In the genomic region with DNA sequence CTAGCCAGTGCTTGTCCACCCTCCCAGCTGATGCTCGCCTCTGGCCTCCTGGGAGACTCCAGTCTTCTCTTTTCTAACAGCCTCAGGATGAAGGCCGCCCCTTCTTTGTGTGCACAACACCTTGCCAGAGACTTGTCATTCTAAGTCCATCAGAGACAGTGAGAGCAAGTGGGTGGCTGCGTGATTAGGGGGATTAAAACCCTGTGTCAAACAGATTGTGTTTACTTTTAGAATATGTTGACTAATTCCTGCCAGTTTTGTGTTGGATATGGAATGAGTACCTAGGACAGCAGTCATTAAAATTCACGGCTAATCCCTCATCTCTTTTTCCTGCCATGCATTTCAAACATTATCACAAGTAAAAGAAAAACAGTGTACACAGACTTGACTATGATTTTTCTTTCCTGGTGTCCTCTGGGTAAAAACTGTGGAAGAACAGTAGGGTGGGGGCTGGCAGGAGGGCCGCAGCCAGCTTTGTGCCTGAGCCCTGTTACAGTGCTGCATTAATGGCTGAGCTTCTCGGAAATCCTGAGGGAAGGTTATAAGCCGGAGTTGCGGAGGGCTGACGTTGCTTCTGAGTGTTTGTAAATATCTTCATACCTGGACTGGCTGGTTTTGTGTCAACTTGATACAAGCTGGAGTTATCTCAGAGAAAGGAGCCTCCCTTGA, we compare ENCODE assay signal across 27 mouse cellular contexts. TPM values are rescaled to one million over a fixed set of nuclear protein-coding genes. Genes with fewer than 3 reads are reported as not detected.
DNase-seq lines count a peak whose midpoint lies in the region; ATAC-seq and TF ChIP-seq lines count a peak whose summit lies in the region.
"Had no signal": no experiment of that assay in that cellular context is flagged by ENCODE, and none has a peak within 500 bp of the region (broad histone marks: within the 10 kb centered on the region; RNA-seq: fewer than 3 reads in every experiment).

No protein-coding gene starts in this region.

- H3K4me2 ChIP-seq in embryonic facial prominence, embryonic 14.5 days (ENCODE audit: low read depth, low read length) = no peak overlapping the region
- H3K4me2 ChIP-seq in hindbrain, embryonic 15.5 days = no peak overlapping the region
- no peak overlapping the region for H3K4me2 ChIP-seq in hindbrain, postnatal 0 days (ENCODE audit: low read depth, low read length)
- H3K4me2 ChIP-seq in forebrain, embryonic 14.5 days (ENCODE audit: low read length) = no peak overlapping the region
- H3K4me2 ChIP-seq in midbrain, embryonic 13.5 days (replicated peaks) = no peak overlapping the region
- H3K4me2 ChIP-seq: embryonic facial prominence, embryonic 15.5 days; heart, embryonic 12.5 days; limb, embryonic 13.5 days; liver, embryonic 12.5 days had no signal

- H3K4me1 ChIP-seq in embryonic facial prominence, embryonic 14.5 days (ENCODE audit: control insufficient read depth, insufficient read depth, low read length) = no peaks in the 10 kb centered on the region
- peaks cover 22% of the 10 kb centered on the region for H3K4me1 ChIP-seq in embryonic facial prominence, embryonic 10.5 days
- peaks cover 15% of the 10 kb centered on the region; the same call in 1 of the 2 replicates for H3K4me1 ChIP-seq in hindbrain, embryonic 15.5 days (replicated peaks)
- no peaks in the 10 kb centered on the region for H3K4me1 ChIP-seq in hindbrain, postnatal 0 days (ENCODE audit: insufficient read depth, low read length)
- peaks cover 6% of the 10 kb centered on the region for H3K4me1 ChIP-seq in forebrain, embryonic 14.5 days (ENCODE audit: control insufficient read depth, insufficient read depth, low read length)
- H3K4me1 ChIP-seq in midbrain, embryonic 13.5 days (replicated peaks) = peaks cover 30% of the 10 kb centered on the region
- H3K4me1 ChIP-seq: liver, embryonic 12.5 days had no signal

- no peaks in the 10 kb centered on the region for H3K36me3 ChIP-seq in embryonic facial prominence, embryonic 14.5 days (ENCODE audit: control insufficient read depth, insufficient read depth, low read length)
- peaks cover 7% of the 10 kb centered on the region; the same call in 1 of the 2 replicates for H3K36me3 ChIP-seq in embryonic facial prominence, embryonic 10.5 days (replicated peaks)
- H3K36me3 ChIP-seq in hindbrain, embryonic 15.5 days = no peaks in the 10 kb centered on the region
- no peaks in the 10 kb centered on the region for H3K36me3 ChIP-seq in hindbrain, postnatal 0 days (ENCODE audit: insufficient read depth, low read length)
- H3K36me3 ChIP-seq in forebrain, embryonic 14.5 days (ENCODE audit: control insufficient read depth, insufficient read depth, low read length) = no peaks in the 10 kb centered on the region
- no peaks in the 10 kb centered on the region for H3K36me3 ChIP-seq in midbrain, embryonic 13.5 days
- H3K36me3 ChIP-seq: heart, embryonic 12.5 days; limb, embryonic 13.5 days; liver, embryonic 12.5 days had no signal

- no peak overlapping the region for H3K27ac ChIP-seq in embryonic facial prominence, embryonic 14.5 days (replicated peaks; ENCODE audit: low read depth, low read length)
- no peak overlapping the region for H3K27ac ChIP-seq in embryonic facial prominence, embryonic 10.5 days (replicated peaks)
- peak overlapping the region; percentile 14; the same call in 1 of the 2 replicates for H3K27ac ChIP-seq in hindbrain, embryonic 15.5 days (replicated peaks)
- H3K27ac ChIP-seq in hindbrain, postnatal 0 days = no peak overlapping the region
- H3K27ac ChIP-seq in forebrain, embryonic 14.5 days (ENCODE audit: low read depth, low read length) = peak overlapping the region; percentile 63; the same call in 1 of the 2 replicates
- peak overlapping the region; percentile 52 for H3K27ac ChIP-seq in midbrain, embryonic 13.5 days
- H3K27ac ChIP-seq: embryonic facial prominence, embryonic 15.5 days; kidney, postnatal 0 days; limb, embryonic 13.5 days; liver, embryonic 12.5 days had no signal

- WGBS in embryonic facial prominence, embryonic 14.5 days = 72% methylated on average over 9 of the region's 9 CpGs
- 84% methylated on average over 9 of the region's 9 CpGs for WGBS in embryonic facial prominence, embryonic 10.5 days
- 71% methylated on average over 9 of the region's 9 CpGs for WGBS in hindbrain, embryonic 15.5 days
- WGBS in hindbrain, postnatal 0 days = 61% methylated on average over 9 of the region's 9 CpGs
- WGBS in forebrain, embryonic 14.5 days = 59% methylated on average over 9 of the region's 9 CpGs
- WGBS in midbrain, embryonic 13.5 days = 55% methylated on average over 9 of the region's 9 CpGs

- peak; percentile 38; the same call in 1 of the 2 replicates for ATAC-seq in embryonic facial prominence, embryonic 14.5 days (ENCODE audit: low read depth)
- ATAC-seq in hindbrain, embryonic 15.5 days (ENCODE audit: low FRiP score, low read depth) = no peak
- ATAC-seq in hindbrain, postnatal 0 days = no peak
- ATAC-seq in forebrain, embryonic 14.5 days = peak; percentile 79
- ATAC-seq in midbrain, embryonic 13.5 days = peak; percentile 62
- ATAC-seq: activated CD4-positive, CD25-positive, alpha-beta regulatory T cell, adult 4 months; inflammation-experienced regulatory T-cells, adult 6 months; liver, embryonic 12.5 days had no signal

- no peak overlapping the region for H3K4me3 ChIP-seq in embryonic facial prominence, embryonic 14.5 days (ENCODE audit: low read depth, low read length)
- no peak overlapping the region for H3K4me3 ChIP-seq in embryonic facial prominence, embryonic 10.5 days
- H3K4me3 ChIP-seq in hindbrain, embryonic 15.5 days = no peak overlapping the region
- H3K4me3 ChIP-seq in hindbrain, postnatal 0 days (ENCODE audit: low read length) = no peak overlapping the region
- H3K4me3 ChIP-seq in forebrain, embryonic 14.5 days (ENCODE audit: low read depth, low read length) = no peak overlapping the region
- H3K4me3 ChIP-seq in midbrain, embryonic 13.5 days (replicated peaks) = no peak overlapping the region
- H3K4me3 ChIP-seq: embryonic facial prominence, embryonic 15.5 days; heart, embryonic 12.5 days; limb, embryonic 13.5 days; liver, embryonic 12.5 days had no signal

- H3K9me3 ChIP-seq in embryonic facial prominence, embryonic 14.5 days (ENCODE audit: control insufficient read depth, low read length) = 0 out of 2 replicates have a peak, but pooled peaks cover 4% of the 10 kb centered on the region
- H3K9me3 ChIP-seq in embryonic facial prominence, embryonic 10.5 days = peaks cover 4% of the 10 kb centered on the region; the same call in 1 of the 2 replicates
- H3K9me3 ChIP-seq in hindbrain, embryonic 15.5 days = no peaks in the 10 kb centered on the region
- H3K9me3 ChIP-seq in hindbrain, postnatal 0 days (ENCODE audit: low read length) = no peaks in the 10 kb centered on the region
- H3K9me3 ChIP-seq in forebrain, embryonic 14.5 days (replicated peaks; ENCODE audit: control insufficient read depth, low read length) = no peaks in the 10 kb centered on the region
- H3K9me3 ChIP-seq in midbrain, embryonic 13.5 days = no peaks in the 10 kb centered on the region
- H3K9me3 ChIP-seq: embryonic facial prominence, embryonic 15.5 days had no signal

- TF ChIP-seq CTCF in hindbrain, postnatal 0 days (IDR thresholded peaks at IDR 0.05; ENCODE audit: low read depth) = no peak

- no peak overlapping the region for H3K9ac ChIP-seq in embryonic facial prominence, embryonic 14.5 days (ENCODE audit: low read depth, low read length)
- no peak overlapping the region for H3K9ac ChIP-seq in hindbrain, embryonic 15.5 days
- H3K9ac ChIP-seq in hindbrain, postnatal 0 days (replicated peaks; ENCODE audit: low read length) = no peak overlapping the region
- H3K9ac ChIP-seq in forebrain, embryonic 14.5 days (ENCODE audit: low read length) = no peak overlapping the region
- H3K9ac ChIP-seq in midbrain, embryonic 13.5 days (replicated peaks) = no peak overlapping the region
- H3K9ac ChIP-seq: embryonic facial prominence, embryonic 15.5 days; heart, embryonic 12.5 days; limb, embryonic 13.5 days; liver, embryonic 12.5 days had no signal

- no peak for DNase-seq in embryonic facial prominence, embryonic 14.5 days (ENCODE audit: low spot score)
- DNase-seq in embryonic facial prominence, embryonic 10.5 days (ENCODE audit: low spot score) = no peak
- no peak for DNase-seq in hindbrain, postnatal 0 days (ENCODE audit: low spot score)
- DNase-seq in forebrain, embryonic 14.5 days (ENCODE audit: low spot score) = peak; percentile 78
- no peak for DNase-seq in left cerebral cortex, postnatal 10 days (ENCODE audit: extremely low spot score in 1 of 2, low spot score in 2 of 2)
- DNase-seq in adrenal gland, postnatal 25 days = no peak
- DNase-seq: adrenal gland, adult 8-10 months; cerebellum, adult 8-10 months; cerebellum, postnatal 36 days; embryo, embryonic 11 days; gastrocnemius, postnatal 14 days; heart, adult 18-20 months; heart, postnatal 14 days; kidney, adult 2 months; lung, adult 18-20 months; lung, postnatal 10 days; right cerebral cortex, postnatal 14 days; spleen, adult 18-20 months had no signal

- intact Hi-C loops in left cerebral cortex, postnatal 10 days (cut with DNase I) = no loop called here

- no peaks in the 10 kb centered on the region for H3K27me3 ChIP-seq in embryonic facial prominence, embryonic 14.5 days (replicated peaks; ENCODE audit: control insufficient read depth, insufficient read depth, low read length)
- no peaks in the 10 kb centered on the region for H3K27me3 ChIP-seq in embryonic facial prominence, embryonic 10.5 days (replicated peaks; ENCODE audit: low read depth, poor library complexity, severe bottlenecking)
- no peaks in the 10 kb centered on the region for H3K27me3 ChIP-seq in hindbrain, embryonic 15.5 days
- no peaks in the 10 kb centered on the region for H3K27me3 ChIP-seq in hindbrain, postnatal 0 days (ENCODE audit: insufficient read depth, low read length)
- H3K27me3 ChIP-seq in forebrain, embryonic 14.5 days (replicated peaks; ENCODE audit: control insufficient read depth, insufficient read depth, low read length) = no peaks in the 10 kb centered on the region
- no peaks in the 10 kb centered on the region for H3K27me3 ChIP-seq in midbrain, embryonic 13.5 days
- H3K27me3 ChIP-seq: embryonic facial prominence, embryonic 15.5 days; limb, embryonic 13.5 days had no signal

RNA-seq across cellular contexts. Expression of gene Clstn1, which starts 8.8 kb away (rescaled TPM):
- polyA plus RNA-seq in embryonic facial prominence, embryonic 14.5 days (2014; fragmentation: Nextera tagmentation; extraction: Ambion mirVana) = 51.4 and 52.0 TPM in 2 replicates
- polyA plus RNA-seq in embryonic facial prominence, embryonic 10.5 days (2016; fragmentation: Nextera tagmentation; extraction: Ambion mirVana) = 39.6 and 44.2 TPM in 2 replicates
- polyA plus RNA-seq in hindbrain, embryonic 15.5 days (2015; fragmentation: Nextera tagmentation; extraction: Ambion mirVana) = 178 and 198 TPM in 2 replicates
- total RNA-seq in hindbrain, postnatal 0 days (2014; rRNA removed) = 590 and 603 TPM in 2 replicates
- polyA plus RNA-seq in hindbrain, postnatal 0 days (2015; fragmentation: Nextera tagmentation; extraction: Ambion mirVana) = 193 and 206 TPM in 2 replicates
- polyA plus RNA-seq in forebrain, embryonic 14.5 days (2014; fragmentation: Nextera tagmentation; extraction: Ambion mirVana) = 36.1 and 42.4 TPM in 2 replicates
- 41.9 and 61.9 TPM in 2 replicates for polyA plus RNA-seq in midbrain, embryonic 13.5 days (2015; fragmentation: Nextera tagmentation; extraction: Ambion mirVana)
- 100 to 1,000 TPM; 909 to 940 TPM for total RNA-seq in left cerebral cortex, postnatal 10 days (2021)
- 67.9 and 83.9 TPM in 2 replicates for total RNA-seq in adrenal gland, postnatal 25 days (2021)

Comparison
In these comparisons a context has a peak if more than half of its experiments do, and no peak if none do; other contexts are left out.
1. H3K27ac ChIP-seq: peak in hindbrain, embryonic 15.5 days (single experiment), forebrain, embryonic 14.5 days (single experiment) and midbrain, embryonic 13.5 days (single experiment); none in embryonic facial prominence, embryonic 14.5 days (single experiment), embryonic facial prominence, embryonic 10.5 days (single experiment) and hindbrain, postnatal 0 days (single experiment).
2. ATAC-seq: peak in embryonic facial prominence, embryonic 14.5 days (single experiment), forebrain, embryonic 14.5 days (single experiment) and midbrain, embryonic 13.5 days (single experiment); none in hindbrain, embryonic 15.5 days (single experiment) and hindbrain, postnatal 0 days (single experiment).